Mouse (Mus musculus) liver, embryonic 11.5 days (tissue): Measurements from ENCODE around the gene Npc1l1. TPM values are rescaled to one million over a fixed set of nuclear protein-coding genes. Genes with fewer than 3 reads are reported as not detected.

Experiments
- ATAC-seq: fragments of 200-750 bp; cut with Nextera tagmentation; replicated peaks from 2 replicates; pipeline ENCODE4 v1.8.0; 2017; ENCODE audit warnings: moderate number of reproducible peaks, mild to moderate bottlenecking, moderate TSS enrichment, moderate library complexity; ENCODE audit not compliant: low FRiP score
- DNase-seq: peaks from one replicate; pipeline ENCODE4 v3.0.0-alpha.2; 2017; ENCODE audit warnings: low spot score
- H3K27ac ChIP-seq: fragments of 300-500 bp; sonication (generic); 2 replicates; pipeline ENCODE4 v1.5.1; 2014; ENCODE audit warnings: mild to moderate bottlenecking, low read depth, low read length, control low read depth
- H3K27me3 ChIP-seq: fragments of 300-500 bp; sonication (generic); replicated peaks from 2 replicates; pipeline ENCODE4 v1.6.1; 2014; ENCODE audit warnings: low read length, mixed read lengths; ENCODE audit not compliant: control insufficient read depth, insufficient read depth
- H3K36me3 ChIP-seq: fragments of 300-500 bp; sonication (generic); 2 replicates; pipeline ENCODE4 v1.6.1; 2014; ENCODE audit warnings: mild to moderate bottlenecking, low read length, moderate library complexity, mixed read lengths; ENCODE audit not compliant: control insufficient read depth, insufficient read depth
- H3K4me1 ChIP-seq: fragments of 300-500 bp; sonication (generic); replicated peaks from 2 replicates; pipeline ENCODE4 v1.6.1; 2014; ENCODE audit warnings: low read length, mixed read lengths; ENCODE audit not compliant: control insufficient read depth, insufficient read depth
- H3K4me2 ChIP-seq: fragments of 300-500 bp; sonication (generic); 2 replicates; pipeline ENCODE4 v1.6.1; 2014; ENCODE audit warnings: mild to moderate bottlenecking, control low read depth, moderate library complexity
- H3K4me3 ChIP-seq: fragments of 300-500 bp; sonication (generic); 2 replicates; pipeline ENCODE4 v1.5.1; 2014; ENCODE audit warnings: low read depth, low read length, control low read depth
- H3K9ac ChIP-seq: fragments of 300-500 bp; sonication (generic); 2 replicates; pipeline ENCODE4 v1.6.1; 2014; ENCODE audit warnings: low read depth, low read length, control low read depth
- H3K9me3 ChIP-seq: fragments of 300-500 bp; sonication (generic); 2 replicates; pipeline ENCODE4 v1.6.1; 2016; ENCODE audit warnings: low read length, inconsistent platforms, mixed read lengths; ENCODE audit not compliant: control insufficient read depth
- WGBS: fragments of 180-500 bp; shearing (Covaris S2); extraction: QIAGEN DNeasy Blood & Tissue Kit; methylation state at CpG from one replicate; pipeline ENCODE4 v1.1.7; 2014; 5-methylcytosine and 5-hydroxymethylcytosine counted together
- polyA plus RNA-seq: library from polyadenylated mRNA; unstranded; fragments of >200 nt; fragmentation: Nextera tagmentation; extraction: Ambion mirVana; gene quantifications from 2 replicates; pipeline ENCODE4 v1.2.1, GENCODE M21; 2014

The Npc1l1 gene
- 0.06 and 0.23 TPM in 2 replicates for polyA plus RNA-seq

DNA sequence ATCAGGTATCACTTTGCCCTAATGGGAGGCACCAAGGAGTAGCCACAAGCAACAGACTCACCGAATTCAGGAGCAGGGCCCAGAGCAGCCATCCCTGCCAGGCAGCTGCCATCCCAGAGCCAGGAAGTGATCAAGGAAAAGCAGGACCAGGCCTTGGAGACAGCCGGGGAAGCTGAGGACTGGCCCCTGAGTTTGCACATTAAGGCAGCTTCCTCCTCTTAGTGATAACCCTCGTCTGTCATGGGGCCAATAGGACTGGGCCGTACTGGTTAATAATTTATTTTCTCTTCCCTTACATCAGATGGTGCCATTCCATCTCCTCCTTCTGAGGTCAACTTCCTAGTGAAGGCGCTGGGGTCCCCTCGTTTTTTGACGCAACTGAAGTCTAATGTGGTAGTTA is at the start of gene Npc1l1:
Gene Npc1l1, minus strand, starts transcription at position 132 of the 400 bp plus-strand sequence.
- no peaks in the 10 kb centered on the region for H3K4me1 ChIP-seq
- ATAC-seq = no peak
- WGBS = 72% methylated on average over 7 of the region's 7 CpGs

DNA sequence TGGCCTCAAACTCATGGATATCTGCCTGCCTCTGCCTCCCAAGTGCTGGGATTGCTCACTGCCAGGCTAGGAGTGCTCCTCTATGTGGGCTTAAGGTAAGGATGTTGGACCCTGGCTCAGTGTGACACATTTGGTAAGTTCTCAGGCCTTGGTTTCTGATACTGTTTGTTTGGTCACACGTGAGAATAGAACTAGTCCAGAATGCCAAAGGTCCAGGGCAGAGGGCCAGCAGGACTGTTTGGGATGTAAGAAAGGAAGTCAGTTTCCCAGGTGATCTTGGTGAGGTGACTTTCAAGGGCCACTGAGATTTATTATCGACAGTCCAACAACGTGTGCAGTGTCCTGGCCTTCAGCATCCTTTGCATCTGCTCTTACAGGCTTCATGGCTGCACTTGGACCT is 46.5 kb upstream of the Npc1l1 start:
- no peak for DNase-seq
- H3K27me3 ChIP-seq = no peaks in the 10 kb centered on the region
- peaks cover 2% of the 10 kb centered on the region for H3K36me3 ChIP-seq
- peaks cover 15% of the 10 kb centered on the region for H3K4me1 ChIP-seq
- no peak overlapping the region for H3K27ac ChIP-seq
- no peak overlapping the region for H3K4me2 ChIP-seq
- H3K9me3 ChIP-seq = 0 out of 2 replicates have a peak, but pooled peaks cover 4% of the 10 kb centered on the region
- H3K9ac ChIP-seq = no peak overlapping the region
- no peak overlapping the region for H3K4me3 ChIP-seq
- no peak for ATAC-seq
- 75% methylated on average over 3 of the region's 3 CpGs for WGBS

More for the DNA sequence above, at the start of gene Npc1l1:
- DNase-seq = no peak
- H3K4me3 ChIP-seq = no peak within 1 kb of the TSS
- 0 out of 2 replicates have a peak, but pooled peaks cover 5% of the 10 kb centered on the region for H3K9me3 ChIP-seq
- no peaks in the 10 kb centered on the region for H3K36me3 ChIP-seq
- H3K9ac ChIP-seq = no peak within 1 kb of the TSS
- H3K4me2 ChIP-seq = no peak within 1 kb of the TSS
- no peaks in the 10 kb centered on the region for H3K27me3 ChIP-seq
- no peak within 1 kb of the TSS for H3K27ac ChIP-seq

DNA sequence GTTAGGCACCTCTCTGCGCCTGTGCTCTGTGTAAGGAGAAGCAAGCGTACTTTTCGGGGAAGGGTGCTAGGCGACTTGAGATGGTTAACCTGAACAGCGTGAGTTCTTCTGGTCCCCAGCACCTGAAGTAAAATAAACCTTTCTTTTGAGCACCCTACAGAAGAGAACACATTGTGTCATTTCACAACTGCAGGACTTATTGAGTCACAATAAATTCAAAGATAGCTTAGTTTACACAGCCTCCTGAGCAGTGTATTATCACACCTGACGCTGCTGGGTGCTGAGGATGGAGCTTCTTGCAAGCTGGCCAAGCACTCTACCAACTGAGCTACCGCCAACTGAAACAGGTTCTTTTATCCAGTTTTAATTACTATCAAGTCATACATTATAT is 45.1 kb upstream of the Npc1l1 start:
- ATAC-seq (no peak), DNase-seq (no peak)
- H3K27me3 ChIP-seq = no peaks in the 10 kb centered on the region
- peak overlapping the region; percentile 92 for H3K9ac ChIP-seq
- WGBS = 27% methylated on average over 7 of the region's 7 CpGs
- H3K4me3 ChIP-seq = peak overlapping the region; percentile 95
- peaks cover 11% of the 10 kb centered on the region for H3K36me3 ChIP-seq
- H3K4me1 ChIP-seq = peaks cover 15% of the 10 kb centered on the region
- H3K4me2 ChIP-seq = peak overlapping the region; percentile 95
- no peaks in the 10 kb centered on the region for H3K9me3 ChIP-seq
- peak overlapping the region; percentile 25; the same call in 1 of the 2 replicates for H3K27ac ChIP-seq

DNA sequence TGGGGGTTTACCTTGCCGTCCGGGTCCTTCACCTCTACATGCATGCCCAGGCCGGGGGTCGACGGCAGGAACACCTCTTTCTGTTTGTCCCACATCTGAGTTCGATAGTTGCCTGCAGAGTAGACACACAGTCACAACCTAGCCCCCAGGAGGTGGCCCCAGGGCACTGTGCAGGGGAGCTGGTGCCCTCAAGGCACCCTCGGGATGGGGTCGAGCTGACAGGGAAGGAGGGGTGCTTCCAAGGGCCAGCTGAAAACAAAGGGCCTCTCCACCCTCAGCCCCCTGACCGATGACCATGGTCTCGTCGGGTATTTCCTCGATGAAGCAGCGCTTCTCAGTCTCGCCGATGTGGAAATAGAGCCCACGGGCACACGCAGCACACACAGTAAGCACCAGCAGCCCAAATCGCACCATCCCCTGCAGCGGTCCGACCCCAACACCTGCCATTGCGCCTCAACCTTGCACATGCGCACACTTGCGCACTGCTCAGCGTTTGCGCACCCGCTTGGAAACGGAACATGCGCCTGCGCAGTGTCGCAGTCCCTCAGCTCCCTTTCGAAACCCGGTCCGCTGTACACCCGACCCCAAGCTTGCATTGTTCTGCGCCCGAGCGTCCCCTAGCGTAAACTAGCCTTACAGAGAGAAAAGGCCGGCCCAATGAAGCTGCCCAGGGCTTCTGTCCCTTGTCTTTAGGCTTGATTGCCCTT is 44.6 kb upstream of the Npc1l1 start, which contains the start of gene Tmed4:
Gene Tmed4, minus strand, starts transcription at position 484 of the 707 bp plus-strand sequence.
- DNase-seq (peak; percentile 89), ATAC-seq (peak; percentile 97)
- peaks cover 11% of the 10 kb centered on the region for H3K36me3 ChIP-seq
- under 1% methylated on average over 39 of the region's 39 CpGs for WGBS
- H3K9ac ChIP-seq = peak within 1 kb of the TSS; percentile 92
- peak within 1 kb of the TSS; percentile 95 for H3K4me2 ChIP-seq
- H3K27me3 ChIP-seq = no peaks in the 10 kb centered on the region
- H3K4me3 ChIP-seq = peak within 1 kb of the TSS; percentile 95
- peak within 1 kb of the TSS; percentile 38; the same call in 1 of the 2 replicates for H3K27ac ChIP-seq
- peaks cover 15% of the 10 kb centered on the region for H3K4me1 ChIP-seq
- H3K9me3 ChIP-seq = no peaks in the 10 kb centered on the region

DNA sequence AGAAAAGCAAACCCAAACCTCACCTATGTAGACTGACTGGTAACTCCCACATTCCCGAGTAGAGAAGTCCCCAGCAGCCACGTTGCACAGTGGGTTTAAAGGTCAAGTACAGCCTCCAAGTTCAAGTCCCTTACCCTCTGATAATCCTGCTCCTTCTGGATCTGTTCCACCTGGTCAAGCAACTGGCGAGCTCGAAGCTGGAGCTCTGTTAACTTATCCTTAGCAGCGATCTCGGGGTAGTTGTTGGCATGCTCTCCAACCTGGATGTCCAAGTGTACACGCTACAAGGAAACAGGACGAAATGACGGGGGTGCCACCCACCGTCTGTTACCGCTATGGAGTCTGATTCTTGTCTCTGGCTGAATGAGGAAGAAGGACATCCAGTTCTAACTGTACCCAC is 43.7 kb upstream of the Npc1l1 start:
- H3K9me3 ChIP-seq = no peaks in the 10 kb centered on the region
- H3K4me3 ChIP-seq = peak overlapping the region; percentile 95
- H3K9ac ChIP-seq = peak overlapping the region; percentile 92
- peak overlapping the region; percentile 95 for H3K4me2 ChIP-seq
- H3K27me3 ChIP-seq = no peaks in the 10 kb centered on the region
- no peak overlapping the region for H3K27ac ChIP-seq
- ATAC-seq (no peak), DNase-seq (no peak)
- WGBS = 53% methylated on average over 11 of the region's 11 CpGs
- H3K36me3 ChIP-seq = peaks cover 11% of the 10 kb centered on the region
- peaks cover 15% of the 10 kb centered on the region for H3K4me1 ChIP-seq

DNA sequence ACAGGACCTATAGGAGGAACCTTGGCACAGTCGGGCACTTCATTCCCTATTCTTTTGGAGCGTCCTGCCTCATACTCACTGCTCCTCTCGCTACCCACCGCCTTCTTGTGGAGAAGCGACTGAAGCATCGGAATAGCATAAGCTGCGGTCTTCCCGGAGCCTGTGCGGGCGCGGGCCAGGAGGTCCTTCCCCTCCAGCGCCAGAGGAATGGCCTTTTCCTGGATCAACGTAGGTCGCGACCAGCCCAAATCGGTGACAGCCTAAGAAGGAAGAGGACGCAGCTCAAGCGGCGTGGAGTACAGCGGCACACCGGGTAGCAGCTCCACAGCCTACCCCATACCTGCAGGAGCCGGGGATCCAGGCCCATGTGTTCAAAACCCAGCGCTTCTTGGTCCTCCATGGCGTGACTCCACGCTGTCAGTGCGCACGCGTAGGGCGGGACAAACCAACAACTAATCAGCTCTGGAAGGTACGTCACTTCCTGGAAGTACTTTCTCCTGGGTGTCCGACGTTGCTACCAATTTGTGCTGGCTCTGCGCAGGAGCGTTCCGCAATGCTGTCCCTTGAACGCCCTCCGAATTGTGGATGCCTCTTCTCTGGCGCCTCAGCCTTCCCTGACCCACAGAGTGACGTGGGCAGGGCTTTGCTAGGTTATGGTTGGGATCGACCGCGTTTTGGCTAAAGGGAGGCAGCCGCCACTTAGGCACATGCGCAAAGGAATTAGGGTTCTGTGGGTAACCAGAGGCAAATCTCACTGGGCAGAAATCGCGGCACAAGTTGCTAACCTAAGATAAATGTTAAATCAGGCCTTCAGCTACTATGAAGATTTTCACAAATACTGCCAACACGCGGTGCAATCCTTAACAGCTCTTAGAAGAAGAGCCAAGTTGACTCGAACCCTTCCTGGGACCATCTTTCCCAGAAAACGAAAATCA is 37.6 kb upstream of the Npc1l1 start, which contains the start of gene Ddx56:
Gene Ddx56, minus strand, starts transcription at position 453 of the 935 bp plus-strand sequence.
- peak within 1 kb of the TSS; percentile 71 for H3K4me3 ChIP-seq

DNA sequence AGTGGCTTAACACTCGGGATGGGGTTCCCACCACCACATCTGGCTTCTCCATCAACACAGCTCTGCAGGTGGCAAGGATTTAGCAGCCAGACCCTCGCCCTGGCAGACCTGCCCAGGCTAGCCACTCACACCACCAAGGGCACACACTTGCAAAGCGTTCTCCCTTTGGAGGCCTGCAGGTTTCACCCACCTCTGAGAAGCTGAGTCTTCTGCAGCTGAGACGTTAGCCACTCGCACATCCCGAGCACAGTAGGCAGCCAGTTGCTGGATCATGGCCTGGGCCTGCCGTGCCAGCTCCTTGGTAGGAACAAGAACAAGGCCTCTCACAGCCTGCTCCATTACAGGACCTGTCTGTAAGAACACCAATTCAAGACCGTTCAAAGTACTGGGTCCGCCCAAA is 36.7 kb upstream of the Npc1l1 start:
- Histone ChIP-seq H3K4me1 (peaks cover 8% of the 10 kb centered on the region), H3K36me3 (peaks cover 56% of the 10 kb centered on the region), H3K9me3 (no peaks in the 10 kb centered on the region), H3K4me3 (peak overlapping the region; percentile 71), H3K27ac (no peak overlapping the region), H3K4me2 (peak overlapping the region; percentile 92), H3K9ac (peak overlapping the region; percentile 72), H3K27me3 (no peaks in the 10 kb centered on the region)
- WGBS = 65% methylated on average over 9 of the region's 9 CpGs
- ATAC-seq = no peak
- no peak for DNase-seq

More for the DNA sequence above, 37.6 kb upstream of the Npc1l1 start, which contains the start of gene Ddx56:
- Histone ChIP-seq H3K27me3 (no peaks in the 10 kb centered on the region), H3K27ac (peak within 1 kb of the TSS; percentile 87), H3K9ac (peak within 1 kb of the TSS; percentile 72), H3K4me2 (peak within 1 kb of the TSS; percentile 92), H3K36me3 (peaks cover 48% of the 10 kb centered on the region), H3K4me1 (peaks cover 8% of the 10 kb centered on the region), H3K9me3 (no peaks in the 10 kb centered on the region)
- 2% methylated on average over 50 of the region's 50 CpGs for WGBS
- ATAC-seq (peak; percentile 95), DNase-seq (peak; percentile 85)

DNA sequence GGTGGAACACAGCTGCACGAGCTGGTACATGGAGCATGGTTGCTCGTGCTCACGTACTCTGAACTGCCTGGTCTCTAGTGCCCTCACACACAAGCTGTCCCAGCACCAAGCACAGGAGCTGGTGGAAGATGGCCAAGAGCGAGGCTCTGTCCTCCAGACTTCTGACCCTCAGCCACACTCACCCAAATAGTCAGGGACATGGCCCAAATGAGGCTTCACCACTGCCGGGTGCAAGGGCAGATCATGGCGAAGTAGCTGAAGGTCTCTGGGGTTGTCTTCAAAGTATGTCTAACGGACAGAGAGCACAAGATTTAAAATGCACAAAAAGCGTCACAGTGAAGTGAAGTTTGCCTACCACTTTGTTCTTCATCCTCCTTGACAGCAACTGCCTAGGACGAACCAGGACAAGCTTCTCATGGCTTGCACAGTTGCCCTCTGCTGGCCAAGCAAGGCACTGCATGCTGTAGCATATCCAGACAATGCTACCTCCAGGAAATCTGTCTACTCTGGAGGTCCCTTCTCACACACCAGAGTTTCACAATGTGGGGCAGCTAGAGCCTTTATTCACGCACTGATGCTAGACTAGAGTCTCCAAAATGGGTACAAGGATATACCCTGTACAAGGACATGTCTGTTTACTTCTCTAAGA is 31.6 kb upstream of the Npc1l1 start:
- Histone ChIP-seq H3K36me3 (peaks cover 84% of the 10 kb centered on the region), H3K27me3 (no peaks in the 10 kb centered on the region), H3K9ac (no peak overlapping the region), H3K9me3 (no peaks in the 10 kb centered on the region), H3K4me1 (peaks cover 4% of the 10 kb centered on the region), H3K4me2 (no peak overlapping the region), H3K27ac (no peak overlapping the region), H3K4me3 (no peak overlapping the region)
- peak; percentile 55 for DNase-seq
- ATAC-seq = peak; percentile 35; the same call in 1 of the 2 replicates
- 81% methylated on average over 10 of the region's 10 CpGs for WGBS
